Mouse (Mus musculus) MEL (cell line): ENCODE results near the gene Oosp2. TPM values are rescaled to one million over a fixed set of nuclear protein-coding genes. Genes with fewer than 3 reads are reported as not detected.

Source experiments
- DNase-seq: peaks from one replicate; pipeline ENCODE4 v3.0.0; 2011; ENCODE audit warnings: low read depth, low spot score
- H3K27ac ChIP-seq: 2 replicates; pipeline ENCODE4 v1.5.1; 2012; ENCODE audit warnings: low read depth, mild to moderate bottlenecking, control low read depth, low read length, moderate library complexity; ENCODE audit not compliant: control insufficient read depth
- H3K27me3 ChIP-seq, 2 experiments: fragments of 150-350 bp in 1 of 2; sonication (generic) in 1 of 2; 2 replicates each; pipeline ENCODE4 v1.6.1; 2012; ENCODE audit warnings: low read length in 2 of 2, mild to moderate bottlenecking in 2 of 2, improper control_type of control experiment in 1 of 2, moderate library complexity in 1 of 2; ENCODE audit not compliant: insufficient read depth in 2 of 2, control insufficient read depth in 1 of 2
- H3K36me3 ChIP-seq, 2 experiments: 2 replicates each; pipeline ENCODE4 v1.6.1; 2012 to 2014; ENCODE audit warnings: low read length in 2 of 2, improper control_type of control experiment in 1 of 2, inconsistent platforms in 1 of 2, mild to moderate bottlenecking in 1 of 2; ENCODE audit not compliant: insufficient read depth in 2 of 2, control insufficient read depth in 1 of 2
- H3K4me1 ChIP-seq, 2 experiments: fragments of 150-350 bp in 1 of 2; sonication (generic) in 1 of 2; 2 replicates each; pipeline ENCODE4 v1.6.1; 2012; ENCODE audit warnings: low read length in 2 of 2, improper control_type of control experiment in 1 of 2, mild to moderate bottlenecking in 1 of 2; ENCODE audit not compliant: insufficient read depth in 2 of 2, control insufficient read depth in 1 of 2
- H3K4me3 ChIP-seq, 2 experiments: fragments of 150-350 bp in 1 of 2; sonication (generic) in 1 of 2; 2 replicates each; pipeline ENCODE4 v1.5.1; 2012; ENCODE audit warnings: low read depth in 2 of 2, low read length in 2 of 2, mild to moderate bottlenecking in 2 of 2, moderate library complexity in 2 of 2, control low read depth in 1 of 2, improper control_type of control experiment in 1 of 2; ENCODE audit not compliant: control insufficient read depth in 1 of 2, insufficient read depth in 1 of 2
- H3K79me2 ChIP-seq: 2 replicates; pipeline ENCODE4 v1.6.1; 2012; ENCODE audit warnings: mild to moderate bottlenecking, low read length, moderate library complexity; ENCODE audit not compliant: control insufficient read depth, poor library complexity, insufficient read depth
- H3K9ac ChIP-seq: 2 replicates; pipeline ENCODE4 v1.6.1; 2012; ENCODE audit warnings: low read depth, mild to moderate bottlenecking, control low read depth, low read length, moderate library complexity; ENCODE audit not compliant: control insufficient read depth, poor library complexity, severe bottlenecking
- H3K9me3 ChIP-seq: fragments of 150-350 bp; sonication (generic); replicated peaks from 2 replicates; pipeline ENCODE4 v1.6.1; 2012; ENCODE audit warnings: mild to moderate bottlenecking, low read length, improper control_type of control experiment, moderate library complexity; ENCODE audit not compliant: insufficient read depth
- BHLHE40 ChIP-seq: IDR thresholded peaks from 2 replicates; pipeline ENCODE4 v1.6.1; 2012; ENCODE audit warnings: low read depth, mild to moderate bottlenecking, inconsistent platforms, low read length, improper control_type of control experiment, borderline replicate concordance
- CHD1 ChIP-seq: IDR thresholded peaks from 2 replicates; pipeline ENCODE4 v1.6.1; 2012; ENCODE audit warnings: low read depth, mild to moderate bottlenecking, inconsistent platforms, low read length, improper control_type of control experiment
- CHD2 ChIP-seq: IDR thresholded peaks from 2 replicates; pipeline ENCODE4 v1.6.1; 2011; ENCODE audit warnings: low read length, improper control_type of control experiment
- CTCF ChIP-seq, 3 experiments: IDR thresholded peaks in 2 of 3; conservative IDR thresholded peaks in 1 of 3; 2 replicates each; pipeline ENCODE4 v1.5.1; 2011 to 2012; ENCODE audit warnings: low read length in 3 of 3, low read depth in 2 of 3, mild to moderate bottlenecking in 2 of 3, improper control_type of control experiment in 1 of 3, inconsistent platforms in 1 of 3, mixed read lengths in 1 of 3, moderate library complexity in 1 of 3; ENCODE audit not compliant: control insufficient read depth in 1 of 3, insufficient read depth in 1 of 3, poor library complexity in 1 of 3, severe bottlenecking in 1 of 3
- E2F4 ChIP-seq: IDR thresholded peaks from 2 replicates; pipeline ENCODE4 v1.6.1; 2011; ENCODE audit warnings: low read depth, low read length, improper control_type of control experiment, borderline replicate concordance
- ELF1 ChIP-seq: IDR thresholded peaks from 2 replicates; pipeline ENCODE4 v1.6.1; 2014; ENCODE audit warnings: low read depth, mild to moderate bottlenecking, inconsistent platforms, low read length, improper control_type of control experiment, moderate library complexity
- EP300 ChIP-seq, 2 experiments: IDR thresholded peaks; 2 replicates each; pipeline ENCODE4 v1.6.1; 2011; ENCODE audit warnings: improper control_type of control experiment in 2 of 2, low read length in 2 of 2, low read depth in 1 of 2, mild to moderate bottlenecking in 1 of 2
- ETS1 ChIP-seq: IDR thresholded peaks from 2 replicates; pipeline ENCODE4 v1.6.1; 2012; ENCODE audit warnings: low read depth, mild to moderate bottlenecking, inconsistent platforms, low read length, improper control_type of control experiment, moderate library complexity
- GABPA ChIP-seq: IDR thresholded peaks from 2 replicates; pipeline ENCODE4 v1.6.1; 2012; ENCODE audit warnings: low read depth, mild to moderate bottlenecking, inconsistent platforms, low read length, improper control_type of control experiment, moderate library complexity
- GATA1 ChIP-seq: IDR thresholded peaks from 2 replicates; pipeline ENCODE4 v1.6.1; 2011; ENCODE audit warnings: low read depth, low read length, improper control_type of control experiment
- HCFC1 ChIP-seq: IDR thresholded peaks from 2 replicates; pipeline ENCODE4 v1.6.1; 2012; ENCODE audit warnings: low read depth, mild to moderate bottlenecking, inconsistent platforms, low read length, improper control_type of control experiment, moderate library complexity
- JUND ChIP-seq: IDR thresholded peaks from 2 replicates; pipeline ENCODE4 v1.6.1; 2011; ENCODE audit warnings: low read depth, mild to moderate bottlenecking, improper control_type of control experiment, low read length
- KAT2A ChIP-seq: conservative IDR thresholded peaks from 2 replicates; pipeline ENCODE4 v1.6.1; 2012; ENCODE audit warnings: low read depth, low read length, improper control_type of control experiment, inconsistent platforms
- MAFK ChIP-seq: IDR thresholded peaks from 2 replicates; pipeline ENCODE4 v1.6.1; 2011; ENCODE audit warnings: low read depth, mild to moderate bottlenecking, low read length, improper control_type of control experiment, borderline replicate concordance
- MAX ChIP-seq: IDR thresholded peaks from 2 replicates; pipeline ENCODE4 v1.6.1; 2011; ENCODE audit warnings: low read length, improper control_type of control experiment
- MAZ ChIP-seq: IDR thresholded peaks from 2 replicates; pipeline ENCODE4 v1.6.1; 2012; ENCODE audit warnings: low read depth, mild to moderate bottlenecking, inconsistent platforms, low read length, improper control_type of control experiment
- MEF2A ChIP-seq: IDR thresholded peaks from 2 replicates; pipeline ENCODE4 v1.6.1; 2014; ENCODE audit warnings: low read depth, mild to moderate bottlenecking, inconsistent platforms, low read length, improper control_type of control experiment; ENCODE audit not compliant: poor library complexity, insufficient replicate concordance, severe bottlenecking; ENCODE audit errors: extremely low read depth
- MXI1 ChIP-seq: IDR thresholded peaks from 2 replicates; pipeline ENCODE4 v1.6.1; 2011; ENCODE audit warnings: mild to moderate bottlenecking, low read depth, low read length, improper control_type of control experiment
- MYB ChIP-seq: IDR thresholded peaks from 2 replicates; pipeline ENCODE4 v1.6.1; 2011; ENCODE audit warnings: mild to moderate bottlenecking, low read depth, low read length, improper control_type of control experiment
- MYC ChIP-seq: IDR thresholded peaks from 2 replicates; pipeline ENCODE4 v1.6.1; 2011; ENCODE audit warnings: low read depth, mild to moderate bottlenecking, low read length, improper control_type of control experiment, moderate library complexity
- NELFE ChIP-seq: IDR thresholded peaks from 2 replicates; pipeline ENCODE4 v1.6.1; 2011; ENCODE audit warnings: low read depth, low read length, improper control_type of control experiment
- NRF1 ChIP-seq: IDR thresholded peaks from 2 replicates; pipeline ENCODE4 v1.6.1; 2014; ENCODE audit warnings: low read depth, mild to moderate bottlenecking, inconsistent platforms, low read length, improper control_type of control experiment, moderate library complexity; ENCODE audit not compliant: poor library complexity, insufficient read depth, severe bottlenecking
- POLR2A ChIP-seq, 2 experiments: IDR thresholded peaks; 2 replicates each; pipeline ENCODE4 v1.6.1; 2011 to 2012; ENCODE audit warnings: low read length in 2 of 2, mild to moderate bottlenecking in 2 of 2, control low read depth in 1 of 2, improper control_type of control experiment in 1 of 2, low read depth in 1 of 2, moderate library complexity in 1 of 2; ENCODE audit not compliant: control insufficient read depth in 1 of 2, insufficient read depth in 1 of 2, poor library complexity in 1 of 2
- POLR2AphosphoS2 ChIP-seq: IDR thresholded peaks from 2 replicates; pipeline ENCODE4 v1.6.1; 2011; ENCODE audit warnings: low read length, improper control_type of control experiment
- POLR2AphosphoS5 ChIP-seq: IDR thresholded peaks from 2 replicates; pipeline ENCODE4 v1.6.1; 2012; ENCODE audit warnings: low read depth, borderline replicate concordance, mild to moderate bottlenecking, inconsistent platforms, low read length, moderate library complexity, mixed read lengths
- RAD21 ChIP-seq: IDR thresholded peaks from 2 replicates; pipeline ENCODE4 v1.6.1; 2011; ENCODE audit warnings: mild to moderate bottlenecking, low read depth, low read length, improper control_type of control experiment
- SIN3A ChIP-seq: IDR thresholded peaks from 2 replicates; pipeline ENCODE4 v1.6.1; 2012; ENCODE audit warnings: low read length, improper control_type of control experiment, inconsistent platforms
- SMC3 ChIP-seq: IDR thresholded peaks from 2 replicates; pipeline ENCODE4 v1.6.1; 2011; ENCODE audit warnings: low read depth, low read length, improper control_type of control experiment
- TAL1 ChIP-seq: IDR thresholded peaks from 2 replicates; pipeline ENCODE4 v1.6.1; 2012; ENCODE audit warnings: mild to moderate bottlenecking, inconsistent platforms, low read length, moderate library complexity, mixed read lengths
- TBP ChIP-seq: IDR thresholded peaks from 2 replicates; pipeline ENCODE4 v1.8.0; 2011; ENCODE audit warnings: low read depth, low read length, improper control_type of control experiment
- TCF12 ChIP-seq: IDR thresholded peaks from 2 replicates; pipeline ENCODE4 v1.6.1; 2014; ENCODE audit warnings: low read depth, mild to moderate bottlenecking, inconsistent platforms, low read length, improper control_type of control experiment, moderate library complexity
- UBTF ChIP-seq: IDR thresholded peaks from 2 replicates; pipeline ENCODE4 v1.6.1; 2012; ENCODE audit warnings: low read depth, mild to moderate bottlenecking, inconsistent platforms, low read length, improper control_type of control experiment, moderate library complexity, borderline replicate concordance; ENCODE audit not compliant: insufficient read depth
- USF1 ChIP-seq: IDR thresholded peaks from 2 replicates; pipeline ENCODE4 v1.6.1; 2014; ENCODE audit warnings: low read depth, mild to moderate bottlenecking, inconsistent platforms, low read length, improper control_type of control experiment, moderate library complexity
- USF2 ChIP-seq, 2 experiments: IDR thresholded peaks; 2 replicates each; pipeline ENCODE4 v1.6.1; 2011 to 2012; ENCODE audit warnings: improper control_type of control experiment in 2 of 2, low read length in 2 of 2, borderline replicate concordance in 1 of 2, inconsistent platforms in 1 of 2, low read depth in 1 of 2, mild to moderate bottlenecking in 1 of 2; ENCODE audit not compliant: insufficient read depth in 1 of 2
- ZC3H11A ChIP-seq: IDR thresholded peaks from 2 replicates; pipeline ENCODE4 v1.6.1; 2012; ENCODE audit warnings: low read depth, mild to moderate bottlenecking, inconsistent platforms, low read length, improper control_type of control experiment
- ZKSCAN1 ChIP-seq: IDR thresholded peaks from 2 replicates; pipeline ENCODE4 v1.6.1; 2012; ENCODE audit warnings: low read depth, mild to moderate bottlenecking, inconsistent platforms, low read length, improper control_type of control experiment, moderate library complexity
- ZMIZ1 ChIP-seq: IDR thresholded peaks from 2 replicates; pipeline ENCODE4 v1.6.1; 2012; ENCODE audit warnings: low read depth, mild to moderate bottlenecking, inconsistent platforms, low read length, improper control_type of control experiment, moderate library complexity
- ZNF384 ChIP-seq: IDR thresholded peaks from 2 replicates; pipeline ENCODE4 v1.6.1; 2012; ENCODE audit warnings: low read depth, mild to moderate bottlenecking, inconsistent platforms, low read length, improper control_type of control experiment
- polyA plus RNA-seq, 2 experiments: library from polyadenylated mRNA; stranded (reverse) in 1 of 2; unstranded in 1 of 2; fragments of >175 nt in 1 of 2; fragments of >200 nt in 1 of 2; gene quantifications; 2 replicates each; pipeline versions ENCODE4 v1.2.1 to v1.2.4; 2012; ENCODE audit warnings: low replicate concordance in 2 of 2, low read depth in 1 of 2; ENCODE audit not compliant: insufficient read length in 2 of 2, insufficient read depth in 1 of 2, missing spikeins in 1 of 2
- total RNA-seq: library from RNA; depleted of rRNA; stranded (reverse); fragments of 300-350 nt; gene quantifications from 2 replicates; pipeline ENCODE4 v1.2.3, GENCODE M21; 2012

Oosp2 gene
- total and polyA plus RNA-seq, 3 experiments = not detected

- H3K9ac ChIP-seq = no peak overlapping the region
- H3K4me3 ChIP-seq = no peak overlapping the region
- DNase-seq = peak; percentile 69
- H3K79me2 ChIP-seq = no peaks in the 10 kb centered on the region
- no peaks in the 10 kb centered on the region for H3K9me3 ChIP-seq
- H3K4me1 ChIP-seq = peaks cover 11 to 14% of the 10 kb centered on the region in 2 experiments
- no peak overlapping the region for H3K27ac ChIP-seq
- H3K36me3 ChIP-seq = peaks cover 0 to 13% of the 10 kb centered on the region in 2 experiments; a peak in 2 of 4 replicates
- no peaks in the 10 kb centered on the region for H3K27me3 ChIP-seq
- TF ChIP-seq MAZ (no peak), POLR2AphosphoS2 (no peak), NELFE (no peak), CTCF (IDR thresholded peaks at IDR 0.05 in 2 of 3, conservative IDR thresholded peaks at IDR 0.05 in 1 of 3; ENCODE audit: control insufficient read depth in 1 of 3, insufficient read depth in 1 of 3, low read depth in 2 of 3, low read length in 3 of 3, poor library complexity in 1 of 3, severe bottlenecking in 1 of 3) (peak; percentile 68 to 91 (median 74)), JUND (no peak), ELF1 (no peak), E2F4 (no peak), KAT2A (no peak), GATA1 (no peak), MAFK (no peak), TBP (no peak), MEF2A (no peak), ZNF384 (0 out of 2 replicates have a peak, but pooled peaks have one; percentile 17), CHD2 (no peak), EP300 (IDR thresholded peaks at IDR 0.05; ENCODE audit: low read depth in 1 of 2, low read length in 2 of 2) (no peak), USF1 (no peak), ZMIZ1 (no peak), SIN3A (0 out of 2 replicates have a peak, but pooled peaks have one; percentile 22), UBTF (no peak), RAD21 (peak; percentile 87), MAX (0 out of 2 replicates have a peak, but pooled peaks have one; percentile 22), BHLHE40 (peak; percentile 40), ZKSCAN1 (no peak), NRF1 (no peak), GABPA (no peak), USF2 (IDR thresholded peaks at IDR 0.05; ENCODE audit: borderline replicate concordance in 1 of 2, insufficient read depth in 1 of 2, low read depth in 1 of 2, low read length in 2 of 2) (no peak), TAL1 (no peak), CHD1 (no peak), POLR2A (IDR thresholded peaks at IDR 0.05; ENCODE audit: control insufficient read depth in 1 of 2, insufficient read depth in 1 of 2, low read depth in 1 of 2, low read length in 2 of 2, poor library complexity in 1 of 2) (no peak), SMC3 (peak; percentile 98), HCFC1 (0 out of 2 replicates have a peak, but pooled peaks have one; percentile 19), MYB (no peak), ETS1 (no peak), TCF12 (no peak), MYC (no peak), MXI1 (no peak), ZC3H11A (peak; percentile 88), POLR2AphosphoS5 (no peak)
Observed at GRCm38 (mm10) chr19:11608172-11608571, 52.2 kb downstream of the Oosp2 start.
